Mouse (Mus musculus): ENCODE results near the gene Gpr37l1.
"Not testable (repeated sequence)": the region's sequence is repeated elsewhere in the genome, so short reads cannot be mapped to it uniquely, and the experiment has no call there.

Gene Gpr37l1

DNA sequence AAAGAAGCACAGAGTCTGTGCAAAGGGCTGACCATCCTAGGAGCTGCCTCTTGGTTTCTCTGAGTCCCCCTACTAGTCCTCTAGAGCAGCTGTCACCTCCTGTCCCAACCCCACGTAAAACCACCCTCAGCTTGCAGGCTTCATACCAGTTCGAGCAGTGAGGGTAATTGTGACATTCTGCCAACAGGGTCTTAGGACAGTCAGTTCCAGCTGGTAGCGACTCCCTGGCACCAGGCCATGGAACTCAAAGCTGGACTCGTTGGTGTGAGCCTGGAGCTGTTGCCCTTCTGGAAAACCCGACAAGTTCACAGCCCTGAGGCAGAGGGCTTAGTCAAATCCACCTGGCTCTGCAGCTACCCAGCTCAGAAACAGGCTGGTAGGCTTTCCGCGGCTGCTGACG lies 41.5 kb downstream of the Gpr37l1 start:
- in situ Hi-C loops (cut with MboI, MseI), result no loop called here

DNA sequence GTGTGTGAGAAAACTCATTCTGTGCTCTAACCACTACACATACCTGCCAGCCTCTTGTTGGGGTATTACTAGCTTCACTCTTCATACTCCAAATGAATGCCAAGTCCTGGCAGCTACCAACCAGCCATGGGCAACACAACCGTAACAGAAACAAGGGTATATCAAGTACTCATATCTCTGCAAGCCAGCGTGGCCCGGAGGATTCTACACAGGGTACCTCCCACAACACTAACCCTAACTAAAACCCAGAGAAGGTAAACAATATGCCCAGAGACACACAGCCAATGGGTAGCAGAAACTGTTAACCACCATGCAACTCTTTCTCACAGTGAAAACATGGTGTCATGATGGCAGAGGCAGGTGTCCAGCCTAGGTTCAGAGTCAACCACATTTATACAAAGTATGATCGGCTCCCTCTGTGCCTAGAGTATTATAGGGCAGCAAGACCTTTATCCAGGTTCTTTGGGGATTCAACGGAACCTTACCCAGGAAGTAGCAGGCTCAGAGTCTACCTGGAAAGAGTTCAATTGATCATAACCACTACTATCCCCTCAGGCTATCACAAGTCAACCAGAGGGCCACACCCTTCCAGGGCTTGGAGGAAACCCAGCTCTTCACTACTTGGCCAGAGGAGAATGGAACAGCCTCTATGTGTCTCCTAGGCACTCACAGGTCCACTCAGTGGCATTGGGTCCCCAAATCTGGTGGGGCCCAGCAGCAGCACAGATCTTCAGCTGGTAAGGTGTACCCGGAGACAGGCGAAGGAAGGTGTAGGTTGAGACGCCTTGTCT lies 42.7 kb downstream of the Gpr37l1 start:
- in situ Hi-C loops (cut with MboI, MseI), result no loop called here

DNA sequence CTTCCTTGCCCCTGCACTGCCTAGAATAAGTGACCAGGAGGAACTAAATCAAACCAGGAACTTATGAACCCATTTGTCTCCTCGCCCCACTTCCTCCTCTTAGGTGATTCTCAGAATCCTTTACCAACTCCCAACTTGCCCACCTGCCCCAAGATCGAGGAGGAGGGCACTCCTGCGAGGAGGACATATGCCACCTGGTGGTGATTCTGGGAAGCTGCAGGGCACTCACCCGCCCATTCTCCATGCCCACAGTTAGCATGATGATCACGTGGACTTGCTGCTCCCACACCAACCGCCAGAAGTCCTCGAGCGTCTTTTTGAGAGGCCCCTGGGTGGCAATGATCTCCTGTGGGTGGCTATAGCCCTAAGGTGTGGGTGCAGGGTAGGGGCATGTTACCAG lies 54.8 kb downstream of the Gpr37l1 start:
- in situ Hi-C loops (cut with MboI, MseI), result no loop called here

DNA sequence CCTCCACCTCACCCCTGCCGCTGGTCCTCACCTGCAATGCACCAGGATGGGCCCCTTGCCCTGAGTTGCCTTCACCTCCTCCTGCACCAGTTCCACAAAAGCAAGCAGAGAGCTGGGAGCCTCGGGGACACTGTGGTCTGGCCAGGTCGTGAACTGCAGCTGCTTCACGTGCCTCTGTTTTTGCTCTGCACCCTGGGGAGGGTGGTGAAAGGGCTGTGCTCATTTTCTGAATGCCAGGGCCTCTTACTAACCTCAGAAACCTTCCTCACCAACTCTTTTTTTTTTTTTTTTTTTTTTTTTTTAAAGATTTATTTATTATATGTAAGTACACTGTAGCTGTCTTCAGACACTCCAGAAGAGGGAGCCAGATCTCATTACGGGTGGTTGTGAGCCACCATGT lies 56.2 kb downstream of the Gpr37l1 start:
- in situ Hi-C loops (cut with MboI, MseI), result not testable (repeated sequence)
